Mouse (Mus musculus): ENCODE data around the gene Ccdc141.

DNA sequence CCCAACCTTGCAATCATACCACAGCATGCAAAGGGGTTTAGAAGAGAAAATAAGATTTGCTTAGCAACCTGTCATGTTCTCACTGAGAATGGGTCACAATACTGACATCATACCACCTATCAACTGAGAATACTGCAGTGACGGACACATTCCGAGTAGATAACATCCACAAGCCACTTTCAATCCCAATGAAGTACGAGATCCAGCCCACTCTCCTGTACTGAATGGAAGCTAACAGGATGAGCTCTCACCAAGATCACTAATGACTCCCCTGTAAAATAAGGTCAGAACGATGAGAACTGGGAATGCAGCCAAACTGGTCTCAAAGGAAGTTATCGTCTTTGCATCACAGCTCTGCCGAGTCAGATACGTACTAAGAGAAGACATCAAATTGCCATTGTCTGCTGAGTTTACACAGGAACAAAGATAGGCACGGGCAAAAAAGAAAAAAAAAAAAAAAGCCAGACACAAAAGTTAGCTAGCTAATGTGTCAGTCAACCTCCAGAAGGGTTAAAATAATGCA lies 13.7 kb upstream of the Ccdc141 start:
- TF ChIP-seq CTCF (conservative IDR thresholded peaks at IDR 0.05; ENCODE audit: insufficient read depth, insufficient read length, low read depth, low read length), result no peak
- no peak for TF ChIP-seq POLR2A (IDR thresholded peaks at IDR 0.05; ENCODE audit: low read depth, low read length)

Measured in kidney, adult 2 months (tissue).